Comparison of ENCODE assay signal across 8 mouse cellular contexts in the genomic region with DNA sequence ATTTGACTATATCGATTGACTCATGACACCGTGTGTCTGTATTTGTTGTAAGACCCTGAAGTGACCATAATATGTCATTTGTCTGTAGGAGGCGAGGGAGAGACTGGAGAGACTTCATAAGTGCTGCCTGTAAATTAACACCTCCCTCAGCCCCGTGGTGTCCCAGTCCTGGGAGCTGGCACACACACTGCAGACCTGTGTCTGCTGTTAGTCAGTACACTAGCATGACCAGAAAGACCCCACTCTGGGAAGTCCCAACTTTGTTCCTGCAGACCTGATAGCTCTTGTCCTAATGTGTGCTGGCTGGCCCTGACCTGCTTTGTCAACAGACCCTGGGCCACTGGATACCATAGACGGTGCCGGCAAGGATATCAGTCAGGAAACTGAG. TPM values are rescaled to one million over a fixed set of nuclear protein-coding genes. Genes with fewer than 3 reads are reported as not detected.
A peak's percentile ranks its signal among the peaks of the same experiment; 100 is the strongest.
DNase-seq lines count a peak whose midpoint lies in the region; ATAC-seq and TF ChIP-seq lines count a peak whose summit lies in the region.

No protein-coding gene starts in this region.

- no peak for TF ChIP-seq CTCF in liver, embryonic 14.5 days (IDR thresholded peaks at IDR 0.05; ENCODE audit: low read depth)

- TF ChIP-seq EP300 in liver, embryonic 14.5 days (IDR thresholded peaks at IDR 0.05; ENCODE audit: low read depth), result no peak

- H3K27me3 ChIP-seq in forebrain, embryonic 16.5 days (replicated peaks; ENCODE audit: control insufficient read depth, insufficient read depth, low read length), result no peaks in the 10 kb centered on the region
- H3K27me3 ChIP-seq in liver, embryonic 14.5 days (ENCODE audit: control insufficient read depth, insufficient read depth, low read length), result no peaks in the 10 kb centered on the region

- no peak overlapping the region; the same call in 1 of the 2 replicates for H3K4me3 ChIP-seq in forebrain, embryonic 16.5 days (replicated peaks; ENCODE audit: low read length)
- peak overlapping the region; percentile 82 to 90 for H3K4me3 ChIP-seq in liver, embryonic 14.5 days (ENCODE audit: insufficient read depth in 1 of 2, low read depth in 2 of 2, low read length in 2 of 2)

- WGBS in forebrain, embryonic 16.5 days, result 78% methylated on average over 6 of the region's 6 CpGs
- WGBS in liver, embryonic 14.5 days (ENCODE audit: insufficient replicate concordance), result 43% methylated on average over 6 of the region's 6 CpGs

- H3K9me3 ChIP-seq in forebrain, embryonic 16.5 days (ENCODE audit: control insufficient read depth, low read length), result no peaks in the 10 kb centered on the region
- no peaks in the 10 kb centered on the region for H3K9me3 ChIP-seq in liver, embryonic 14.5 days (ENCODE audit: control insufficient read depth, low read length)

- no peak overlapping the region for H3K27ac ChIP-seq in forebrain, embryonic 16.5 days (ENCODE audit: low read length)
- no peak overlapping the region; the same call in 1 of the 2 replicates for H3K27ac ChIP-seq in liver, embryonic 14.5 days

- H3K9ac ChIP-seq in forebrain, embryonic 16.5 days (replicated peaks; ENCODE audit: low read depth, low read length), result peak overlapping the region; percentile 51; the same call in 1 of the 2 replicates
- peak overlapping the region; percentile 90; the same call in 1 of the 2 replicates for H3K9ac ChIP-seq in liver, embryonic 14.5 days (replicated peaks)

- no peak for ATAC-seq in forebrain, embryonic 16.5 days
- no peak for ATAC-seq in liver, embryonic 14.5 days (ENCODE audit: insufficient read depth)
- no peak for ATAC-seq in megakaryocyte-erythroid progenitor cell, adult 5-6 weeks (replicated peaks; ENCODE audit: low FRiP score, low TSS enrichment, poor library complexity, severe bottlenecking)

- DNase-seq in cerebellum, adult 11-12 months, result peak; percentile 50
- DNase-seq in cerebellum, adult 9-11 months, result no peak
- peak; percentile 38 for DNase-seq in 416B (ENCODE audit: low read depth)
- DNase-seq in liver, embryonic 14.5 days (ENCODE audit: low read depth in 3 of 3, low spot score in 3 of 3), result no peak
- DNase-seq in urinary bladder, postnatal 14 days (ENCODE audit: low spot score), result no peak
- DNase-seq in layer of hippocampus, postnatal 25 days (ENCODE audit: extremely low spot score in 1 of 2, low spot score in 1 of 2), result no peak

- no peaks in the 10 kb centered on the region for H3K36me3 ChIP-seq in forebrain, embryonic 16.5 days (ENCODE audit: control insufficient read depth, insufficient read depth)
- no peaks in the 10 kb centered on the region for H3K36me3 ChIP-seq in liver, embryonic 14.5 days (replicated peaks; ENCODE audit: control insufficient read depth, insufficient read depth, low read depth)

- H3K4me2 ChIP-seq in forebrain, embryonic 16.5 days (ENCODE audit: low read length), result peak overlapping the region; percentile 89
- peak overlapping the region; percentile 99 for H3K4me2 ChIP-seq in liver, embryonic 14.5 days (ENCODE audit: low read depth)

- peaks cover 43% of the 10 kb centered on the region for H3K4me1 ChIP-seq in forebrain, embryonic 16.5 days (replicated peaks; ENCODE audit: control insufficient read depth, insufficient read depth, low read length)
- H3K4me1 ChIP-seq in liver, embryonic 14.5 days (replicated peaks; ENCODE audit: control insufficient read depth in 2 of 2, insufficient read depth in 2 of 2, low read length in 1 of 2), result peaks cover 40 to 52% of the 10 kb centered on the region in 2 experiments

RNA-seq across cellular contexts. Expression of gene Slc9a1, which starts 2.8 kb away (rescaled TPM):
- polyA plus RNA-seq in forebrain, embryonic 16.5 days (2015; fragmentation: Nextera tagmentation; extraction: Ambion mirVana), result 8.1 and 10.7 TPM in 2 replicates
- polyA plus RNA-seq in liver, embryonic 14.5 days (2012; rRNA removed), result 6.7 and 7.6 TPM in 2 replicates
- 2.1 and 2.3 TPM in 2 replicates for polyA plus RNA-seq in liver, embryonic 14.5 days (2014; fragmentation: Nextera tagmentation; extraction: Ambion mirVana)
- total RNA-seq in megakaryocyte-erythroid progenitor cell, adult 5-6 weeks (2014; fragmentation: Nextera tagmentation), result 31.8 and 33.1 TPM in 2 replicates
- total RNA-seq in megakaryocyte-erythroid progenitor cell, adult 5-6 weeks (2017), result 5.8 and 13.7 TPM in 2 replicates
- total RNA-seq in layer of hippocampus, postnatal 25 days (2021), result 10 to 100 TPM; 59.6 to 62.8 TPM

RNA-seq across cellular contexts. Expression of gene Wdtc1, which starts 19.0 kb away (rescaled TPM):
- 16.2 and 19.3 TPM in 2 replicates for polyA plus RNA-seq in forebrain, embryonic 16.5 days (2015; fragmentation: Nextera tagmentation; extraction: Ambion mirVana)
- 6.4 and 7.0 TPM in 2 replicates for polyA plus RNA-seq in liver, embryonic 14.5 days (2012; rRNA removed)
- 7.3 and 9.1 TPM in 2 replicates for polyA plus RNA-seq in liver, embryonic 14.5 days (2014; fragmentation: Nextera tagmentation; extraction: Ambion mirVana)
- 15.3 and 18.6 TPM in 2 replicates for total RNA-seq in megakaryocyte-erythroid progenitor cell, adult 5-6 weeks (2014; fragmentation: Nextera tagmentation)
- 7.5 and 8.0 TPM in 2 replicates for total RNA-seq in megakaryocyte-erythroid progenitor cell, adult 5-6 weeks (2017)
- 10 to 100 TPM; 84.4 to 85.8 TPM for total RNA-seq in layer of hippocampus, postnatal 25 days (2021)

Comparison
In these comparisons a context has a peak if more than half of its experiments do, and no peak if none do; other contexts are left out.
1. DNase-seq: peak in cerebellum, adult 11-12 months (single experiment) and 416B (single experiment); none in cerebellum, adult 9-11 months (single experiment), liver, embryonic 14.5 days (0 of 3), urinary bladder, postnatal 14 days (single experiment) and layer of hippocampus, postnatal 25 days (0 of 2).
2. RNA of gene Wdtc1, which starts 19.0 kb away (total RNA-seq): 84.4 to 85.8 TPM in layer of hippocampus, postnatal 25 days; 7.5 to 18.6 TPM in megakaryocyte-erythroid progenitor cell, adult 5-6 weeks; every median in the first group is over 4 times any median in the second.